Mouse (Mus musculus): ENCODE data around the gene Dnah11.
"Not testable (repeated sequence)": the region's sequence is repeated elsewhere in the genome, so short reads cannot be mapped to it uniquely, and the experiment has no call there.

DNA sequence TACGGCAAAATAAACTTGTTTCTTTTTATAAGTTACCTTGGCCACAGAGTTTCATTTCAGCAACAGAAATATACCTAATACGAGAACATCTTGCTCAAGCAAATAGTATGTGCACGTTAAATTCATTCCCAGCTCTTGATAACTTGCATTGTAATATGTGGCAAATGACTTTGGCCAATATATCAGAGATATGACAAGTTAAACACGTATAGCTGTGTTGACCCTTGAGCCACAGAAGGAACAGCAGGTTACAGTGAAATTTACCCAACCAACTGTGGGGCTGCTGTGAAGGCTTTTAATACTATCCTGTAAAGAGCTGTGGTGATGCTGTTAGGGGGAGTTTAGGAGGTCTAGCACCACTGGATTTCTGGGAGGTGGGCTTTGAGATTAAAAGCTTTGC lies 298.0 kb downstream of the Dnah11 start:
- not testable (repeated sequence) for TF ChIP-seq CTCF (IDR thresholded peaks at IDR 0.05; ENCODE audit: borderline replicate concordance, control insufficient read depth, extremely low read depth, insufficient read depth, low read length, poor library complexity); POLR2A (IDR thresholded peaks at IDR 0.05; ENCODE audit: control insufficient read depth, extremely low read depth, insufficient read depth, low read length, poor library complexity)
